Mouse (Mus musculus): ENCODE results near the gene Gnat2. TPM values are rescaled to one million over a fixed set of nuclear protein-coding genes. Genes with fewer than 3 reads are reported as not detected.
A peak's percentile ranks its signal among the peaks of the same experiment; 100 is the strongest.

The Gnat2 gene
- polyA plus RNA-seq, 1 experiment from 2014 or later = 0.97 TPM

GRCm38 (mm10) chr3:108129367-108129766, 36.8 kb downstream of the Gnat2 start:
- Histone ChIP-seq H3K4me3 (ENCODE audit: low read depth, low read length) (no peak overlapping the region), H3K4me2 (no peak overlapping the region), H3K27me3 (ENCODE audit: insufficient read depth, low read length) (no peaks in the 10 kb centered on the region), H3K27ac (ENCODE audit: low read depth) (no peak overlapping the region), H3K4me1 (ENCODE audit: insufficient read depth) (no peaks in the 10 kb centered on the region), H3K9ac (no peak overlapping the region), H3K36me3 (ENCODE audit: insufficient read depth) (no peaks in the 10 kb centered on the region), H3K9me3 (ENCODE audit: low read depth, low read length) (no peaks in the 10 kb centered on the region)
- TF ChIP-seq CTCF (IDR thresholded peaks at IDR 0.05; ENCODE audit: low read depth) = no peak
- no peak for ATAC-seq (ENCODE audit: insufficient read depth)
- no peak for DNase-seq
- WGBS = 81% methylated on average over 4 of the region's 4 CpGs

- Histone ChIP-seq H3K27ac (ENCODE audit: low read depth) (no peak overlapping the region), H3K4me2 (no peak overlapping the region), H3K36me3 (ENCODE audit: insufficient read depth) (no peaks in the 10 kb centered on the region), H3K4me3 (ENCODE audit: low read depth, low read length) (no peak overlapping the region), H3K9me3 (ENCODE audit: low read depth, low read length) (no peaks in the 10 kb centered on the region), H3K4me1 (ENCODE audit: insufficient read depth) (no peaks in the 10 kb centered on the region), H3K9ac (no peak overlapping the region), H3K27me3 (ENCODE audit: insufficient read depth, low read length) (no peaks in the 10 kb centered on the region)
- no peak for TF ChIP-seq CTCF (IDR thresholded peaks at IDR 0.05; ENCODE audit: low read depth)
- WGBS = 86% methylated on average over 4 of the region's 4 CpGs
- ATAC-seq (ENCODE audit: insufficient read depth) (no peak), DNase-seq (no peak)
Observed at GRCm38 (mm10) chr3:108129804-108130203, 37.2 kb downstream of the Gnat2 start.

- H3K27me3 ChIP-seq (ENCODE audit: insufficient read depth, low read length) = no peaks in the 10 kb centered on the region
- ATAC-seq (ENCODE audit: insufficient read depth) (no peak), DNase-seq (peak; percentile 24)
- H3K36me3 ChIP-seq (ENCODE audit: insufficient read depth) = no peaks in the 10 kb centered on the region
- 73% methylated on average over 5 of the region's 5 CpGs for WGBS
- H3K27ac ChIP-seq (ENCODE audit: low read depth) = no peak overlapping the region
- H3K4me1 ChIP-seq (ENCODE audit: insufficient read depth) = no peaks in the 10 kb centered on the region
- H3K4me2 ChIP-seq = no peak overlapping the region
- H3K4me3 ChIP-seq (ENCODE audit: low read depth, low read length) = no peak overlapping the region
- H3K9ac ChIP-seq = no peak overlapping the region
- TF ChIP-seq CTCF (IDR thresholded peaks at IDR 0.05; ENCODE audit: low read depth) = no peak
- H3K9me3 ChIP-seq (ENCODE audit: low read depth, low read length) = no peaks in the 10 kb centered on the region
Observed at GRCm38 (mm10) chr3:108131216-108131615, 38.6 kb downstream of the Gnat2 start.

GRCm38 (mm10) chr3:108131821-108132220, 39.2 kb downstream of the Gnat2 start:
- DNase-seq (no peak), ATAC-seq (ENCODE audit: insufficient read depth) (no peak)
- Histone ChIP-seq H3K27me3 (ENCODE audit: insufficient read depth, low read length) (no peaks in the 10 kb centered on the region), H3K9me3 (ENCODE audit: low read depth, low read length) (no peaks in the 10 kb centered on the region), H3K4me1 (ENCODE audit: insufficient read depth) (no peaks in the 10 kb centered on the region), H3K9ac (no peak overlapping the region), H3K4me3 (ENCODE audit: low read depth, low read length) (no peak overlapping the region), H3K36me3 (ENCODE audit: insufficient read depth) (no peaks in the 10 kb centered on the region), H3K4me2 (no peak overlapping the region), H3K27ac (ENCODE audit: low read depth) (no peak overlapping the region)
- WGBS = 61% methylated on average over 1 of the region's 1 CpGs
- no peak for TF ChIP-seq CTCF (IDR thresholded peaks at IDR 0.05; ENCODE audit: low read depth)

DNA sequence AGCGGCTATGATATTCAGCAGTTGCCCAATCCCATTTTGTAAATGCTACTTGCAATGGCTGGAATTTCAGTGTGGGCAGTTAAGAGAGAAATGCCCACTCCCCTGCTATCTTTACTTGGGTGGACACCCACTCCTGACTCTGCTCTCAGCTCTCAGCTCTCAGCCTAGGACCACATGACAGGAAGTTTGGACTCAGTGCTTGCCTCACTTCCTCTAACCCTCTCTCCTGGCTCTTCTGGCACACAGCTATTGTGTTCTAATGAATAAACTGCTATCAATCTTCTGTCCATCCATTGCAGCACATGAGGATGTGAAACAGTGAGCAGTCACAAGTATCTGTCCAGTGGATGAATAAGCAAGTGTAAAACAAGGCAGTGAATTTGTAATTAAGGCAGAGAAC, 39.9 kb downstream of the Gnat2 start:
- peak; percentile 3 for DNase-seq
- Histone ChIP-seq H3K4me3 (ENCODE audit: low read depth, low read length) (no peak overlapping the region), H3K9me3 (ENCODE audit: low read depth, low read length) (no peaks in the 10 kb centered on the region), H3K36me3 (ENCODE audit: insufficient read depth) (no peaks in the 10 kb centered on the region), H3K27me3 (ENCODE audit: insufficient read depth, low read length) (no peaks in the 10 kb centered on the region), H3K27ac (ENCODE audit: low read depth) (no peak overlapping the region), H3K4me2 (no peak overlapping the region), H3K9ac (no peak overlapping the region), H3K4me1 (ENCODE audit: insufficient read depth) (no peaks in the 10 kb centered on the region)
- ATAC-seq (ENCODE audit: insufficient read depth) = no peak; the same call in 1 of the 2 replicates
- WGBS = 58% methylated on average over 1 of the region's 1 CpGs
- no peak for TF ChIP-seq CTCF (IDR thresholded peaks at IDR 0.05; ENCODE audit: low read depth)

DNA sequence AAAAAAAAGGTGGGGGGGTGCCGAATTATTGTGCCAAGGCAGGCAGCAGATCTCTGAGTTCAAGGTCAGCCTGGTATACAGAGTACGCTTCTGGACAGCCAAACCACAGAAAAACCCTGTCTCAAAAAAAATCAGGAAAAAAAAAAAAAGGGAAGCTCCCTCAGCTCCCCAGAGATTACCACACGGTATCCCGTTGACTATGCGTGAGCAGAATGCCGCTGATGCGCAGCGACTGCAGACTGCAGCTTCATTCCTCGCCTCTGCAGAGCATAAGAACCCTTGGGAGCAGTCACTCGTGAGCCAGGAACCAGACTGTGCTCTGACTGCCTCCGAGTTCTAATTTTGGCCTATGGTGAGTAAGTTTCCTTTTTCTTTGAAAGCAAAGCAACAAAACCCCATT, 42.1 kb downstream of the Gnat2 start:
- peak; percentile 23 for DNase-seq
- Histone ChIP-seq H3K27ac (ENCODE audit: low read depth) (no peak overlapping the region), H3K27me3 (ENCODE audit: insufficient read depth, low read length) (no peaks in the 10 kb centered on the region), H3K36me3 (ENCODE audit: insufficient read depth) (no peaks in the 10 kb centered on the region), H3K4me1 (ENCODE audit: insufficient read depth) (no peaks in the 10 kb centered on the region), H3K9me3 (ENCODE audit: low read depth, low read length) (no peaks in the 10 kb centered on the region), H3K4me2 (no peak overlapping the region), H3K4me3 (ENCODE audit: low read depth, low read length) (no peak overlapping the region), H3K9ac (no peak overlapping the region)
- ATAC-seq (ENCODE audit: insufficient read depth) = no peak
- TF ChIP-seq CTCF (IDR thresholded peaks at IDR 0.05; ENCODE audit: low read depth) = no peak
- WGBS = 76% methylated on average over 11 of the region's 11 CpGs

- Histone ChIP-seq H3K9me3 (ENCODE audit: low read depth, low read length) (no peaks in the 10 kb centered on the region), H3K27ac (ENCODE audit: low read depth) (no peak overlapping the region), H3K4me3 (ENCODE audit: low read depth, low read length) (no peak overlapping the region), H3K9ac (no peak overlapping the region), H3K36me3 (ENCODE audit: insufficient read depth) (peaks cover 10% of the 10 kb centered on the region; the same call in 1 of the 2 replicates), H3K4me1 (ENCODE audit: insufficient read depth) (no peaks in the 10 kb centered on the region), H3K27me3 (ENCODE audit: insufficient read depth, low read length) (no peaks in the 10 kb centered on the region), H3K4me2 (no peak overlapping the region)
- WGBS = 68% methylated on average over 1 of the region's 1 CpGs
- no peak for DNase-seq
- no peak for ATAC-seq (ENCODE audit: insufficient read depth)
- no peak for TF ChIP-seq CTCF (IDR thresholded peaks at IDR 0.05; ENCODE audit: low read depth)
Observed at GRCm38 (mm10) chr3:108139113-108139512, 46.5 kb downstream of the Gnat2 start.

DNA sequence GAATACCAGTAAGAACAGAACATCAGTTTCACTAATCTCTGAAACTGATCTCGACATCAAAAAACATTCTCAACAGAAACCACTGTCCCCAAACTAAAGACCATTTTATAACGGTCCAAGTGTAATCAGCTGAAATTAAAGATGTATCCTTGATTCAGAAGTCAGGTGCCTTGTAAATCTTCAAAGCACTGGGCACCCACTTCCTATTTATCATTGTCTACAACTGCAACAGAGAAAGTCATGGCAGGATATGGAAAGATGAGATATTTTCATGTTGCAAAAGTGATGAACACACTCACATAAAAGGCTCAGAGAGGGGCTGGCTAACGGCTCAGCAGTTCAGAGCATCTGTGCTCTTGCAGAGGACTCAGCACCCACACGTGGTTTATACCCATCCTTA, 48.2 kb downstream of the Gnat2 start:
- DNase-seq = no peak
- Histone ChIP-seq H3K4me1 (ENCODE audit: insufficient read depth) (peaks cover 7% of the 10 kb centered on the region; the same call in 1 of the 2 replicates), H3K4me2 (no peak overlapping the region), H3K36me3 (ENCODE audit: insufficient read depth) (peaks cover 10% of the 10 kb centered on the region; the same call in 1 of the 2 replicates), H3K27me3 (ENCODE audit: insufficient read depth, low read length) (no peaks in the 10 kb centered on the region), H3K9ac (no peak overlapping the region), H3K4me3 (ENCODE audit: low read depth, low read length) (no peak overlapping the region), H3K9me3 (ENCODE audit: low read depth, low read length) (no peaks in the 10 kb centered on the region), H3K27ac (ENCODE audit: low read depth) (no peak overlapping the region)
- no peak for ATAC-seq (ENCODE audit: insufficient read depth)
- WGBS = 79% methylated on average over 4 of the region's 4 CpGs
- TF ChIP-seq CTCF (IDR thresholded peaks at IDR 0.05; ENCODE audit: low read depth) = no peak

Measured in lung, embryonic 14.5 days (tissue).